Mouse (Mus musculus) lung, postnatal 0 days (tissue): ENCODE results near the gene Tnni3k.

Experiments
- CTCF ChIP-seq: IDR thresholded peaks from 2 replicates; pipeline ENCODE4 v1.5.1; 2016; ENCODE audit warnings: antibody characterized with exemption, mild to moderate bottlenecking
- EP300 ChIP-seq: IDR thresholded peaks from 2 replicates; pipeline ENCODE4 v1.6.1; 2016; ENCODE audit warnings: antibody characterized with exemption, mild to moderate bottlenecking, control low read depth

DNA sequence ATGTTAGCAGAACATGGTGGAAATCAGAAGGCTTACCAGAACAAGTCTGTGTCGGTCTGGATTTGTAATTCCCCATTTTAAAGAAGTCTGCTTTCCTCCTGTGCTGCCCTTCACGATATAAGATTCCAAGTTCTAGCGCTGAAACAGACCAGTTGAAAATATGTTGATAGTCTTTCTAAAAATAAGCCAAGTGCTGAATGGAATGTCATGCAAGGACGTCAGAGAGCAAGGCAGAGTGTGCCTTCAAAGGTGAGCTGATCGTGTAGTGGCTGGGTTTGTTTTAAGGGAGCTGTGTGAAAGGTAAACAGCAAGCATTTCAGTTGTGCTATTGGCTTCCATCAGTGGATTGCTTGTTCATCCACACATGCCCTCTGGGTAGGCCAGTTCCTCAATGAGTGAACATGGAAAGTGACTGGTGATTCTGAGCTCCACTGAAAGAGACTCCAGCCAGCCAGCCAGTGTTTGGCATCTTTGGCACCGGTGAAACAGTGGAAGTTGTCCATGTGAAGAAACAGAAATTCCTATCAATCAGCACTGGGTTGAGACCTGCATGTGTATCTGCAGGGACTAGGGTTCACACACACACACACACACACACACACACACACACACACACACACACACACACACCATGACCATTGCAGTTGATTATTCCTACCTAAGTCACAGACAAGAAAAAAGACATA is at the start of gene Tnni3k:
- TF ChIP-seq CTCF, result no peak
- no peak for TF ChIP-seq EP300
